Mouse (Mus musculus): ENCODE data around the gene Mpv17l2.

DNA sequence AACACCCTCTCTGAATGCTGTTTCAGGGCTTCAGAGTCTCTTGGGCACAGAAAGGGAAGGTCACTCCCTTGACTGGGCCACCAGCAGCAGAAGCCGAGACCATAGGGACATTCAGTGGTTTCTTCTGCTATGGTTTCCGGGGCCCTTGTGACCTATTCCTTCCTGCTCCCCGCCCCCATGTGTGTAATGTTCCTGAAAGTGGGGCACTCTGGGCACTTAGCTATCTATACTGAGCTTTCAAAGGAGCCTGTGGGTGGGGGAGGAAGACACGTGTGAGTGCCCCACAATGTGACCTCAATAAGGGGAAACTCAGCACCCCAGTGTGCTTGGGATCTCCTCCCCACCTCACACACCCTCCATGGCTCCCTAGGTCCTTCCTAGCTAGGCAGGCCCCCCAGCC is 45.8 kb upstream of the Mpv17l2 start:
- no peak for TF ChIP-seq CTCF (conservative IDR thresholded peaks at IDR 0.05; ENCODE audit: low read length)
- no peak for TF ChIP-seq NANOG (IDR thresholded peaks at IDR 0.05; ENCODE audit: borderline replicate concordance, low read length)

Measured in E14TG2a.4 (cell line).